Mouse (Mus musculus) hindbrain, embryonic 12.5 days (tissue): ENCODE measurements at regions not wholly inside any gene's neighbourhood (a gene's known extent, or its start where the extent isn't known, plus 50 kb on each side); places are given as distances from the start of the nearest gene placed in this dataset.

Experiments
- ATAC-seq: fragments of 200-750 bp; cut with Nextera tagmentation; 2 replicates; pipeline ENCODE4 v1.8.0; 2017; ENCODE audit warnings: moderate TSS enrichment; ENCODE audit not compliant: low FRiP score
- H3K27ac ChIP-seq: fragments of 300-500 bp; sonication (generic); 2 replicates; pipeline ENCODE4 v1.5.1; 2016; ENCODE audit warnings: mild to moderate bottlenecking
- H3K27me3 ChIP-seq: fragments of 300-500 bp; sonication (generic); 2 replicates; pipeline ENCODE4 v1.6.1; 2016; ENCODE audit warnings: mild to moderate bottlenecking
- H3K36me3 ChIP-seq: fragments of 300-500 bp; sonication (generic); 2 replicates; pipeline ENCODE4 v1.6.1; 2016; ENCODE audit warnings: mild to moderate bottlenecking
- H3K4me1 ChIP-seq: fragments of 300-500 bp; sonication (generic); 2 replicates; pipeline ENCODE4 v1.6.1; 2016
- H3K4me2 ChIP-seq: fragments of 300-500 bp; sonication (generic); replicated peaks from 2 replicates; pipeline ENCODE4 v1.6.1; 2016; ENCODE audit warnings: mild to moderate bottlenecking
- H3K4me3 ChIP-seq: fragments of 300-500 bp; sonication (generic); 2 replicates; pipeline ENCODE4 v1.5.1; 2016; ENCODE audit warnings: mild to moderate bottlenecking
- H3K9ac ChIP-seq: fragments of 300-500 bp; sonication (generic); 2 replicates; pipeline ENCODE4 v1.6.1; 2016; ENCODE audit warnings: mild to moderate bottlenecking, moderate library complexity
- H3K9me3 ChIP-seq: fragments of 300-500 bp; sonication (generic); replicated peaks from 2 replicates; pipeline ENCODE4 v1.6.1; 2016; ENCODE audit warnings: mild to moderate bottlenecking
- WGBS: fragments of 180-500 bp; shearing (Covaris S2); methylation state at CpG from one replicate; pipeline ENCODE4 v1.1.7; 2016; 5-methylcytosine and 5-hydroxymethylcytosine counted together

DNA sequence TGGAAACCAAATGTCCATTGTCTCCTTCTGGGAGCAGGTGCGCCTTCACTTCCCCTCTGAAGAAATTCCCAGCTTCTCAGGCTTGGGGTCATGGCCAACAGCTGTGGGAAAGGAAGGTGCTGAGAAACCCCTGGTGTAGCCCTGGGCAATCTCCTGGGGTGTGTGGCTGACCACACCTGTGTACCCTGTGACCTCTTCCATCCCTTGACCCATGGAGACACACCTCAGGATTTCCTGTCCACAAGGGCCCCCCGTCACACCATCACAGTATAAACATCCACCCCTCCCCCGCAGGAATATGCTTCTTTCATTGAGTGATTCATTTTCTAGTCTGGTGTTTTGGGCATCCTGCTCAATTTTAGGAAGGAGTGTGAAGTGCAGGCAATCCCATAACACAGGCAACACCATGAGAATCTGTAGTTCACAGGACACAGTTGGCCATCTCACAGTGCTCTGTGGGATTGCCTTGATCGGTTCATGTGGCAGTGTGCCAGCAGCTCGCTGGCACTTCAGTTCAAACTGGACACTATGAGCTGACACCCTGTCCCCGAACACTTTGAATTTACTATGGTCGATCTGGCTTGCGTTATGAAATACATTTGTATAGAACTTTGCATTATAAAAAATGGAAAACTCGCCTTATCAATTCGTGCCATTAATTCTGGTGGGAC, 291.1 kb upstream of the Igfbp3 start:
- 0 out of 2 replicates have a peak, but pooled peaks have one; percentile 22 for ATAC-seq
- no peak overlapping the region for H3K9ac ChIP-seq
- no peaks in the 10 kb centered on the region for H3K9me3 ChIP-seq
- no peak overlapping the region for H3K4me2 ChIP-seq
- H3K4me1 ChIP-seq, result no peaks in the 10 kb centered on the region
- no peak overlapping the region for H3K4me3 ChIP-seq
- no peak overlapping the region for H3K27ac ChIP-seq
- H3K36me3 ChIP-seq, result no peaks in the 10 kb centered on the region
- WGBS, result 84% methylated on average over 10 of the region's 10 CpGs
- H3K27me3 ChIP-seq, result no peaks in the 10 kb centered on the region

DNA sequence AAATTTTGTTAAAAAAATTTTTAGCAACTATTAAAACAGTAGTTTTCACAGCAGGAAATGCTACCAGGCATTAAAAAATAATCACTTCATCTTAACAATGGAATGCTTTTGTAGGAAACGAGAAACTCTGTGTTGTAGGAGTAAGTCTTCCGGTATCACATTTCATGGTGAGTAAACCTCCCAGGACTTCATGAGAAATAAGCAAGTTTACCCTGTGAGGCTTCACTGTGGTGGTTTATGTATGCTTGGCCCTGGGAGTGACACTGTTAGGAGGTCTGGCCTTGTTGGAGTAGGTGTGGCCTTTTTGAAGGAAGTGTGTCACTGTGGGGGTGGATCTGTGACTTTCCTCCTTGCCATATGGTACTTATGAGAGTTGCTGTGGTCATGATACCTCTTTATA, 289.0 kb upstream of the Igfbp3 start:
- no peak for ATAC-seq
- Histone ChIP-seq H3K27ac (no peak overlapping the region), H3K36me3 (no peaks in the 10 kb centered on the region), H3K4me2 (no peak overlapping the region), H3K4me1 (no peaks in the 10 kb centered on the region), H3K9ac (no peak overlapping the region), H3K27me3 (no peaks in the 10 kb centered on the region), H3K9me3 (no peaks in the 10 kb centered on the region), H3K4me3 (no peak overlapping the region)
- 69% methylated on average over 2 of the region's 2 CpGs for WGBS

DNA sequence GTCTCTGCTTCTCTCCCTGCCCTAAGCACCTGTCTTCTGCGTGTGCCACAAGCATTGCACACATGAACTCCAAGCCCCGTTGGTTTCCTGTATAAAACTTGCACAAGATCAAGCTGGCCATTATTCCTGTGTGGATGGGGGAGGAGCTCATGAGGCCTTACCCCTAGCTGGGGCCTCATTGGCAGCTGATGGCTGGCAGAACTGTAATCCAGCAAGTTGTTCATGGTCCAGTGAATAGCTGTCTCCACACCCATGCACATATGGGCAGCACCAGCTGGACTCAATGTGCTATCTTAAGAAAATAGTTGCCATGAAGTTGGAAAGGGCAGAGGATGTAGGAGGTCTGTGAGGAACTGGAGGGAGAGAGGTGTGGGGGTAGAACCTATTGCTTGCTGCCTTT, 288.3 kb upstream of the Igfbp3 start:
- Histone ChIP-seq H3K9ac (no peak overlapping the region), H3K4me1 (no peaks in the 10 kb centered on the region), H3K4me2 (no peak overlapping the region), H3K27me3 (no peaks in the 10 kb centered on the region), H3K9me3 (no peaks in the 10 kb centered on the region), H3K27ac (no peak overlapping the region), H3K36me3 (no peaks in the 10 kb centered on the region), H3K4me3 (no peak overlapping the region)
- WGBS, result 83% methylated on average over 2 of the region's 2 CpGs
- ATAC-seq, result no peak

DNA sequence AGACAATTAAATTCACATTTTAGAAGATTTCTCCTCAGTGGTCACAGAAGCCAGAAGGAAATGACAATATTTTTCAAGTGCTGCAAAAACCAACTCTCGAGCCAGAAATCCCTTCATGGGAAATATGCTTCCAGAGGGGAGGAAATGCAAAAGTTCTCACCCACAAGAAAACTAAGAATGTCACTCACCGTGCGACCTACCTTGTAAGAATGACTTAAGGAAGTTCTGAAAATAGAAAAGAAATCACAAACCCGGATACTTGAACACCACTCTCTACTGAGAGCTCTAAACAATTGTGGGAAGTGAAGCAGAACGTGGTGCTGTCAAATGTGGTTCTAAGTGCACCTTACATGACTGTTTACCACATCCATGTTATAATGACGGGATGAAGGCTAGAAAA, 284.1 kb upstream of the Igfbp3 start:
- Histone ChIP-seq H3K36me3 (no peaks in the 10 kb centered on the region), H3K9me3 (no peaks in the 10 kb centered on the region), H3K27ac (no peak overlapping the region), H3K9ac (no peak overlapping the region), H3K4me3 (no peak overlapping the region), H3K27me3 (no peaks in the 10 kb centered on the region), H3K4me1 (no peaks in the 10 kb centered on the region), H3K4me2 (no peak overlapping the region)
- WGBS, result 81% methylated on average over 6 of the region's 6 CpGs
- no peak for ATAC-seq

DNA sequence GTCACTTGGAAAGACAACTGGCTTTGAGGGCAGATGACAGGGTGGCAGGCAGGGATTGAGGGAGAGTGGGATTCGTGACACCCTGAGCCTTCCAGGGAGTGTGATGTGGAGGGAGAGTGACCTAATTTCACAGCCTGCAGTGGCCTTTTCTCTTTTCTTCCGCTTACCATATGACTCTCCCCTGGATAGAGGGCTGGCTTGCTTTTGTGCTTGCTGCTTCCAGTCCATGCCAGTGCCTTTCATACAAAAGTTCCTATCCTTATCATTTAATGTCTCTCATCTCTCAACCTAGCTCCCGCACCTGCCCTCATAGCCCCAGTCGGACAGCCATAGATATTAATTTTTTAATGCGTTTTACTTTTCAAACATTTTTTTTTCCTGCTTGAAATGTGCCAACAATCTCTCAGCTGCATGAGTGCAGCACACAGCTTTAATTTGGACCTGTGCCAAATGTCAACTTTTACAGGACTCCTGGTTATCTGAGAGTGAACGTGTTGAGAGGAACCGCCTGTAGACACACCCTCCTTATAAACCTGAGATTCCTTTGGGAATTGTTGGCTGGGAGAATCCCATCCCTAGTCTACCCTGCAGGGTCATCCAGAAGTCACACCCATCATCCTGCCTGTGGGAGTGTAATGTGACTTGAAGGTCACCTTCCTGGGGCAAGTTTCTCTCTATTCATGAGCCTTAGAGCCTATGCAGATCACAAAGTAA, 260.3 kb upstream of the Igfbp3 start:
- ATAC-seq, result no peak
- H3K36me3 ChIP-seq, result no peaks in the 10 kb centered on the region
- H3K27me3 ChIP-seq, result no peaks in the 10 kb centered on the region
- no peak overlapping the region for H3K27ac ChIP-seq
- H3K9me3 ChIP-seq, result no peaks in the 10 kb centered on the region
- H3K9ac ChIP-seq, result no peak overlapping the region
- H3K4me1 ChIP-seq, result no peaks in the 10 kb centered on the region
- 76% methylated on average over 7 of the region's 7 CpGs for WGBS
- H3K4me2 ChIP-seq, result no peak overlapping the region
- H3K4me3 ChIP-seq, result no peak overlapping the region

DNA sequence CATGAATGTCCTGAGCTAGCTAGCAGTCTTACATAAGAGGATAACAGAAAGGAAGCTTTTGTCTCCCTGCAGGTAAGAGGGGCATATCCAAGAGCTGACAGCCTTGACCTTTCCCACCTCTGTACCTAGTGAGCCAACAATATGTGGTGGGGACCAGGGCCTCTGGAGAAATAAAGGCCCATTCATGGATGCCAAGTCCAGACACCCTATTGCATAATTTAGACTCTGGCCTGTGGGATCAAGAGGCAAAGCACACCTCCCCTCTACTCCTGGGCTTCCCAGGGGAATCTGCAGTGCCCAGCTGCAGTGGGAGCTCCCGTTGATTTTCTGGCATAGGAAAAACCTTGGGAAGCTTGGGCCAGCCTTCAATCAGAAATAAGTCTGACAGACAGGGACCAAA, 251.8 kb upstream of the Igfbp3 start:
- Histone ChIP-seq H3K27me3 (no peaks in the 10 kb centered on the region), H3K9me3 (no peaks in the 10 kb centered on the region), H3K4me3 (no peak overlapping the region), H3K4me2 (no peak overlapping the region), H3K36me3 (no peaks in the 10 kb centered on the region), H3K27ac (no peak overlapping the region), H3K4me1 (no peaks in the 10 kb centered on the region), H3K9ac (no peak overlapping the region)
- ATAC-seq, result no peak
- WGBS, result 78% methylated on average over 1 of the region's 1 CpGs

DNA sequence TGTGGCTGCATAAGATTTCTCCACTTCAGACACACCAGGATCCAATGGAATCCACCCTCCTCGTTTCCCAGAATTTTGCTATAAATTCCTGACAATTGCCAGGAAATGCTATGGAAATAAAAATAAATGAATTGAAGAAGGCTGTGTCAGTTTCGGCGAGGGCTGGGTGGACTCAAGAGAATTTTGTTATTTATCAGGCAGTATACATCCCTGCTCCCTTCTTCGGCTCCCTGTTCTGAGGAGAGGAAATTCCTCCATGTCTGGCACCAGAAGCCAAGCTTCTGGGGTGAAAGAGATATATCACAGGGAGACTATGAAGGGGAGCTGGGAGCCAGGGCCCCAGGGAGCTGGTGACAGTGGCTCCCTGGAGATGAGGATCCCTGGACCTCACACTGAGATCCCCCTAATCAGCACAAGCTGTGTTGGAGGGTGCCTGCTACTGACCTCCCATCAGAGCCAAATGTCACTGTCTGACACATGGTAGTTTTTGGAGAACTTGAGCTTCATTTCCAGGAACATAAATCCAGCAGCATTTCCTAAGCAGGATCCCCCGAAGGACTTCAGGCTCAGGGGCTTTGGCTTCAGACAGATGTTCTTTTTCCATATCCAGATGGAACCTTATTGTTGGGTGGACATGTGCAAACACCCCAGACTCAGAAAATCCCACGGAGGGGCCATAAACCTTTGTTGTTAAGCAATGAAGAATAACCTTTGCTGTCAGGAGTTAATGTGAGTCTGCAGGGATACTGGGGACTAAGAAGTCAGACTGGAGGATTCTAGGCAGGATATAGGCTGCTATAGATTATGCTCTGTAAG, 248.4 kb upstream of the Igfbp3 start:
- H3K4me3 ChIP-seq, result no peak overlapping the region
- H3K27ac ChIP-seq, result no peak overlapping the region
- no peak overlapping the region for H3K9ac ChIP-seq
- H3K36me3 ChIP-seq, result no peaks in the 10 kb centered on the region
- no peaks in the 10 kb centered on the region for H3K9me3 ChIP-seq
- H3K4me1 ChIP-seq, result no peaks in the 10 kb centered on the region
- H3K27me3 ChIP-seq, result no peaks in the 10 kb centered on the region
- WGBS, result 80% methylated on average over 6 of the region's 6 CpGs
- H3K4me2 ChIP-seq, result no peak overlapping the region
- ATAC-seq, result no peak

DNA sequence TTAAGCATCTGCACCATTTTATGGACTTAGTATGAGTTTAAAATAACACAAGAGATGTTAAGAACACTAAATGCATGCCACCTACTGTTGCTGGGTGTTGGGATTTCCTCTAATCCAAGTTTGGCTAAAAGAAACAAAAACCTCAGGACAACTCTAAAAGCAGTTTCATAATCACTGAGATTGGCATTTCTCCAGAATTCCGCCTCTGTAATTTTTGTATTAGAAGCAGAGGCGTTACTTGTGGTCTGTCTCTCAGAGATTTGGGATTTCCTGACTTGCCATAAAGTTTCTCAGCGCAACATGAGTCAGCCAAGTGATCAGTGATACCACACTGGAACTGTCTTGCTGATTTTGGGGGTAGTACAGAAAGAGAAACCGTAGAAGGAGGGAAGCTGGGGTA, 238.0 kb upstream of the Igfbp3 start:
- Histone ChIP-seq H3K4me3 (no peak overlapping the region), H3K9me3 (no peaks in the 10 kb centered on the region), H3K4me1 (no peaks in the 10 kb centered on the region), H3K36me3 (no peaks in the 10 kb centered on the region), H3K9ac (no peak overlapping the region), H3K4me2 (no peak overlapping the region), H3K27ac (no peak overlapping the region), H3K27me3 (no peaks in the 10 kb centered on the region)
- no peak for ATAC-seq
- WGBS, result 86% methylated on average over 4 of the region's 4 CpGs

DNA sequence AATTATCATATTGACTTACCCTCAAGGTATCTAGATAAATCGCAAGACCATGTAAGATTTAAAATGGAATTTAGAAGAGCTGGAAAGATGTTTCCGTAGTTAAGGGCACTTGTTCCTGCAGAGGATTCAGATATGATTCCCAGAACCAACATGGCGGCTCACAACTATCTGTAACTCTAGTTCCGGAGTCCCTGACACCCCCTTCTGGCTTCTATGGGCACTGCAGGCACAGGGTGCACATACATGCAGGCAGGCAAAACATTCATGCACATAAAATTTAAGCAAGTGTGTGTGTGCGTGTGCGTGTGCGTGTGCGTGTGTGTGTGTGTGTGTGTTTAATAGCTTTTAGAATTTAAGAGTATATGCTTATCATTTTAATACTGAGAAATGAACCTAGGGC, 230.8 kb upstream of the Igfbp3 start:
- WGBS, result 96% methylated on average over 8 of the region's 8 CpGs

DNA sequence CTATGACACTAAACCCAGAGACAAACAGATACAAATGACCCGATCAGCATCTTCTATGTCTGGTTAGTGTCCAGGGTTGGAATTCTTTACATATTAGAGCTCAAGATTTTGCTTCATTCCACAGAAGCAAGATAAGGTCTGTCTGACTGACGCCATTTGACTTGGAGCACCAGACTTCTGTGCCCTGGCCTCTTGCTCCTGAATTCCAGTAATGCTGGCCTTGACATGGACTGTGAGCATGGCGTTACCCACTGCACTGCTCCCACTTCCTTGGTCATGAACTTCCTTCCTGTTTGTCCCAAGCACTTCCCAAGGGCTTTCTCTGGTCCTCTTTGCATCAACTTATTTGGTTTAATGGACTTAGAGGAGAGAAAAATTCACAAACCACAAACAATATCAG, 225.6 kb upstream of the Igfbp3 start:
- no peak for ATAC-seq
- Histone ChIP-seq H3K9me3 (0 out of 2 replicates have a peak, but pooled peaks cover 4% of the 10 kb centered on the region), H3K4me1 (no peaks in the 10 kb centered on the region), H3K36me3 (no peaks in the 10 kb centered on the region), H3K9ac (no peak overlapping the region), H3K4me3 (no peak overlapping the region), H3K27me3 (no peaks in the 10 kb centered on the region), H3K27ac (no peak overlapping the region), H3K4me2 (no peak overlapping the region)
- WGBS, result 88% methylated on average over 3 of the region's 3 CpGs

More for the DNA sequence above, 230.8 kb upstream of the Igfbp3 start:
- Histone ChIP-seq H3K27me3 (no peaks in the 10 kb centered on the region), H3K27ac (no peak overlapping the region), H3K9me3 (no peaks in the 10 kb centered on the region), H3K4me2 (no peak overlapping the region), H3K4me1 (no peaks in the 10 kb centered on the region), H3K9ac (no peak overlapping the region), H3K36me3 (no peaks in the 10 kb centered on the region), H3K4me3 (no peak overlapping the region)
- no peak for ATAC-seq

DNA sequence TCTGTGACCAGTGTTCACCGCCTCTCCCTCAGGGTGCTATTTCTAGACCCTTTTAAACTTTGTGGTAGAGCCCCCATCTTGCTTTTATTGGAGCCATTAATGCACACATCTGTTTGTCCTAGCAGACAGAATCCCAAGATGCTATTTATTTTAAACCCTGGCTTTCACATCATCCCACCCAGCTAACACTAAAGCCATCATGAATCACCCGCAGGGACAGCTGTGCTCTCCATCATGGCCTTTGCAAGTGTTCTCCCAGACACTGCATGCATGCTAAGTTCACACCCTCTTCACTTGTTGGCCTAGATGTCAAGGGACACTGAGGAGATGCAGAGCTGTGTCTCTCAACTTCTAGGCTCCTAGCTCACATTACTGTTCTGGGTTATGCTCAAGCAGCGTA, 220.9 kb upstream of the Igfbp3 start:
- no peak overlapping the region for H3K27ac ChIP-seq
- no peaks in the 10 kb centered on the region for H3K27me3 ChIP-seq
- H3K4me3 ChIP-seq, result no peak overlapping the region
- no peak overlapping the region for H3K4me2 ChIP-seq
- 94% methylated on average over 3 of the region's 3 CpGs for WGBS
- no peaks in the 10 kb centered on the region for H3K36me3 ChIP-seq
- no peak overlapping the region for H3K9ac ChIP-seq
- H3K4me1 ChIP-seq, result no peaks in the 10 kb centered on the region
- ATAC-seq, result no peak
- H3K9me3 ChIP-seq, result 0 out of 2 replicates have a peak, but pooled peaks cover 4% of the 10 kb centered on the region

DNA sequence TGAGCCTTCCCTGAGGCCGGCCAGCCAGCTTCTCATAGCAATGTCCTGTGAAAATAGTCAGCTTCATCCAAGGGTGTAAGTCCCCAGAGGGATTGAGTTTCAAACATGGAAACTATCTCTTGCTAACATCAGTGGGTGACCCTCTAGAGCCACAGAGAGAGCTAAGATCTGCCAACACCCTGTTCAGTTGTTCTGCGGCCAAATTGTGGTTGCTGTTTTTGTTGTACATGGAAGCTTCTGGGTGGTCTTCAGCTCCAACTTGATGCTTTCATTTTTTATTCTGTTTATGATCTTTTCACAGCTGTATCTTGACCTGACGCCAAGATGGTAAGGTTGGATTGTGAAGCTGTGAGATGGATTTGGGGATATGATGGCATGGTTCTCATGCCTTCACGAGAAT, 214.0 kb upstream of the Igfbp3 start:
- no peak for ATAC-seq

More for the DNA sequence above, 214.0 kb upstream of the Igfbp3 start:
- Histone ChIP-seq H3K9me3 (no peaks in the 10 kb centered on the region), H3K4me2 (no peak overlapping the region), H3K9ac (no peak overlapping the region), H3K27me3 (no peaks in the 10 kb centered on the region), H3K27ac (no peak overlapping the region), H3K36me3 (no peaks in the 10 kb centered on the region), H3K4me1 (peaks cover 7% of the 10 kb centered on the region), H3K4me3 (no peak overlapping the region)
- WGBS, result 89% methylated on average over 4 of the region's 4 CpGs
